Comparison of ENCODE assay signal across 10 mouse cellular contexts in the genomic region with DNA sequence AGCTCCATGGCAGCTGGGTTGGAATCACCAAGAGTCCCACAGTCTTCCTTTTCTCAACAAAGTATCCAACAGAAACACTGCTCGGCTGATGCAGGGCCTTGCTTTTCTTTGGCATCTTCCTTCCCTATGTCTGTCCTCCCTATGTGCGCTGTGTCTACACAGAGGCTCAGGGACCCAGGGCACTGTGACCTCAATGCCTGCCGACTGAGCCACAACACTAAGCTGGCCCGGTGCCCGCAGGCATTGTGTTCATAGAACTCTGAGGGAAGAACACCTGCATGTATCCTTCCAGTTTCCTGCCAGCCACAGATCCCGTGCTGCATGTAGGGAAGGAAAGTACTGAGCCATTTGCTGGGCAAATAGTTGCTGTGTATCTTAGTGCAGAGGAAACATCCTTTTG.
DNase-seq lines count a peak whose midpoint lies in the region; ATAC-seq and TF ChIP-seq lines count a peak whose summit lies in the region.
"Had no signal": no experiment of that assay in that cellular context is flagged by ENCODE, and none has a peak within 500 bp of the region (broad histone marks: within the 10 kb centered on the region; RNA-seq: fewer than 3 reads in every experiment).

No protein-coding gene starts in this region.

- no peak overlapping the region for H3K4me3 ChIP-seq in embryonic facial prominence, embryonic 13.5 days
- no peak overlapping the region for H3K4me3 ChIP-seq in embryonic facial prominence, embryonic 10.5 days
- no peak overlapping the region for H3K4me3 ChIP-seq in kidney, adult 2 months (ENCODE audit: insufficient read depth, low read depth, low read length)
- H3K4me3 ChIP-seq: embryonic facial prominence, embryonic 12.5 days; liver, embryonic 15.5 days had no signal

- H3K4me1 ChIP-seq in embryonic facial prominence, embryonic 13.5 days: 0 out of 2 replicates have a peak, but pooled peaks cover 6% of the 10 kb centered on the region
- 0 out of 2 replicates have a peak, but pooled peaks cover 3% of the 10 kb centered on the region for H3K4me1 ChIP-seq in embryonic facial prominence, embryonic 10.5 days
- no peaks in the 10 kb centered on the region for H3K4me1 ChIP-seq in kidney, adult 2 months (ENCODE audit: control insufficient read depth, insufficient read depth, low read length)
- H3K4me1 ChIP-seq: embryonic facial prominence, embryonic 12.5 days; liver, embryonic 15.5 days had no signal

- H3K36me3 ChIP-seq in embryonic facial prominence, embryonic 13.5 days: no peaks in the 10 kb centered on the region
- H3K36me3 ChIP-seq in embryonic facial prominence, embryonic 10.5 days (replicated peaks): no peaks in the 10 kb centered on the region
- H3K36me3 ChIP-seq in kidney, adult 2 months (ENCODE audit: control insufficient read depth, insufficient read depth, low read length): no peaks in the 10 kb centered on the region
- H3K36me3 ChIP-seq: embryonic facial prominence, embryonic 12.5 days; liver, embryonic 15.5 days had no signal

- H3K9me3 ChIP-seq in embryonic facial prominence, embryonic 13.5 days: no peaks in the 10 kb centered on the region
- no peaks in the 10 kb centered on the region for H3K9me3 ChIP-seq in embryonic facial prominence, embryonic 10.5 days
- H3K9me3 ChIP-seq: embryonic facial prominence, embryonic 12.5 days; liver, embryonic 15.5 days had no signal

- 84% methylated on average over 6 of the region's 6 CpGs for whole genome bisulfite sequencing in embryonic facial prominence, embryonic 13.5 days
- 83% methylated on average over 6 of the region's 6 CpGs for WGBS in embryonic facial prominence, embryonic 10.5 days
- 50% methylated on average over 6 of the region's 6 CpGs for WGBS in kidney, adult 2 months

- peak overlapping the region; percentile 55; the same call in 1 of the 2 replicates for H3K27ac ChIP-seq in embryonic facial prominence, embryonic 13.5 days
- no peak overlapping the region for H3K27ac ChIP-seq in embryonic facial prominence, embryonic 10.5 days (replicated peaks)
- H3K27ac ChIP-seq in kidney, adult 2 months (ENCODE audit: insufficient read depth, low read depth, low read length): no peak overlapping the region
- H3K27ac ChIP-seq: embryonic facial prominence, embryonic 12.5 days; liver, embryonic 15.5 days had no signal

- no peak overlapping the region for H3K9ac ChIP-seq in embryonic facial prominence, embryonic 13.5 days
- H3K9ac ChIP-seq: embryonic facial prominence, embryonic 12.5 days; liver, embryonic 15.5 days had no signal

- no peaks in the 10 kb centered on the region for H3K27me3 ChIP-seq in embryonic facial prominence, embryonic 13.5 days
- no peaks in the 10 kb centered on the region for H3K27me3 ChIP-seq in embryonic facial prominence, embryonic 10.5 days (replicated peaks; ENCODE audit: low read depth, poor library complexity, severe bottlenecking)
- H3K27me3 ChIP-seq in kidney, adult 2 months (replicated peaks; ENCODE audit: control insufficient read depth, insufficient read depth, low read length): 0 out of 2 replicates have a peak, but pooled peaks cover 1% of the 10 kb centered on the region
- H3K27me3 ChIP-seq: embryonic facial prominence, embryonic 12.5 days; liver, embryonic 15.5 days had no signal

- no peak overlapping the region for H3K4me2 ChIP-seq in embryonic facial prominence, embryonic 13.5 days
- H3K4me2 ChIP-seq: embryonic facial prominence, embryonic 12.5 days; liver, embryonic 15.5 days had no signal

- no peak for DNase-seq in embryonic facial prominence, embryonic 10.5 days (ENCODE audit: low spot score)
- peak; percentile 27 for DNase-seq in adrenal gland, adult 8-10 months
- DNase-seq in kidney, adult 2 months: peak; percentile 71
- DNase-seq in ovary, postnatal 10 days (ENCODE audit: low spot score): peak; percentile 30
- no peak for DNase-seq in adipocyte (ENCODE audit: low spot score)
- no peak for DNase-seq in left cerebral cortex, adult 18-20 months (ENCODE audit: low spot score in 2 of 2)
- no peak for DNase-seq in right cerebral cortex, postnatal 36 days (ENCODE audit: low spot score in 2 of 2)

- TF ChIP-seq POLR2A in kidney, adult 2 months (IDR thresholded peaks at IDR 0.05; ENCODE audit: low read depth, low read length): no peak

- TF ChIP-seq CTCF in kidney, adult 2 months (conservative IDR thresholded peaks at IDR 0.05; ENCODE audit: insufficient read depth, insufficient read length, low read depth, low read length): no peak

- ATAC-seq in embryonic facial prominence, embryonic 13.5 days (ENCODE audit: insufficient number of reproducible peaks, insufficient read depth, low FRiP score, low TSS enrichment, low read depth): no peak

Comparison
In these comparisons a context has a peak if more than half of its experiments do, and no peak if none do; other contexts are left out.
1. DNase-seq: peak in adrenal gland, adult 8-10 months (single experiment), kidney, adult 2 months (single experiment) and ovary, postnatal 10 days (single experiment); none in embryonic facial prominence, embryonic 10.5 days (single experiment), adipocyte (single experiment), left cerebral cortex, adult 18-20 months (0 of 2) and right cerebral cortex, postnatal 36 days (0 of 2).